ENCODE assay signal across 8 mouse cellular contexts in the genomic region with DNA sequence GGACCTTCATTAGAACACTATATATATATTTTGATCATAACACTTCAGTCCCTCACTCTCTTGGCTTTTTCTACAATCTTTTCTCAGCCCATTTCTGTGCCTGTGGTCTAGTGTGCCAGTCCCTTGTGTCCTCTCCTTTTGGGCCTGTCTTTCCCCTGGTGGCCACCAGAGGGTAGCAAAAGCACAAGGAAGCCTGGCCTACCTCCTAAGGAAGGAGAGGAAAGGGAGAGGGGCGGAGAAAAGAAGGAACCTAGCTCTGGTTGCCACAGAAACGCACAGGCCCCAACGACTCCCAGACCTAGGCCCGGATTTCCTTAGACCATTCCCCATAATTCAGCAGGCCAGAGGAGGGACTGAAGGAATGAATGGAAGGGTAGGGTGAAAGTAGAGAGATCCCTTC. TPM values are rescaled to one million over a fixed set of nuclear protein-coding genes. Genes with fewer than 3 reads are reported as not detected.
DNase-seq lines count a peak whose midpoint lies in the region; ATAC-seq lines count a peak whose summit lies in the region.

No protein-coding gene starts in this region.

- no peak overlapping the region for H3K9ac ChIP-seq in forebrain, embryonic 11.5 days (ENCODE audit: low read length)
- H3K9ac ChIP-seq in heart, embryonic 15.5 days: no peak overlapping the region
- H3K9ac ChIP-seq in liver, embryonic 13.5 days: no peak overlapping the region
- H3K9ac ChIP-seq in neural tube, embryonic 11.5 days (ENCODE audit: low read length): no peak overlapping the region
- no peak overlapping the region for H3K9ac ChIP-seq in stomach, embryonic 15.5 days

- DNase-seq in c-Kit-positive CD71-negative TER-119-negative erythroid progenitor cells, embryonic 14.5 days (ENCODE audit: low read depth): peak; percentile 79
- peak; percentile 90 for DNase-seq in forebrain, embryonic 11.5 days (ENCODE audit: low spot score)
- DNase-seq in kidney, postnatal 10 days: peak; percentile 93
- peak; percentile 58 for DNase-seq in liver, embryonic 13.5 days
- peak; percentile 88 for DNase-seq in neural tube, embryonic 11.5 days (ENCODE audit: low spot score)

- no peak overlapping the region; the same call in 1 of the 2 replicates for H3K4me3 ChIP-seq in forebrain, embryonic 11.5 days (ENCODE audit: low read depth, low read length)
- H3K4me3 ChIP-seq in heart, embryonic 15.5 days: no peak overlapping the region
- no peak overlapping the region for H3K4me3 ChIP-seq in liver, embryonic 13.5 days (replicated peaks)
- H3K4me3 ChIP-seq in neural tube, embryonic 11.5 days (ENCODE audit: low read depth, low read length): no peak overlapping the region
- peak overlapping the region; percentile 37; the same call in 1 of the 2 replicates for H3K4me3 ChIP-seq in stomach, embryonic 15.5 days (replicated peaks)

- H3K4me1 ChIP-seq in forebrain, embryonic 11.5 days (replicated peaks; ENCODE audit: control insufficient read depth, insufficient read depth, low read length): peaks cover 37% of the 10 kb centered on the region
- peaks cover 62% of the 10 kb centered on the region for H3K4me1 ChIP-seq in heart, embryonic 15.5 days (replicated peaks)
- peaks cover 36% of the 10 kb centered on the region for H3K4me1 ChIP-seq in liver, embryonic 13.5 days (replicated peaks)
- peaks cover 48% of the 10 kb centered on the region for H3K4me1 ChIP-seq in neural tube, embryonic 11.5 days (ENCODE audit: control insufficient read depth, insufficient read depth, low read length)
- H3K4me1 ChIP-seq in stomach, embryonic 15.5 days: peaks cover 57% of the 10 kb centered on the region

- no peaks in the 10 kb centered on the region for H3K36me3 ChIP-seq in forebrain, embryonic 11.5 days (ENCODE audit: control insufficient read depth, insufficient read depth, low read length)
- H3K36me3 ChIP-seq in heart, embryonic 15.5 days: no peaks in the 10 kb centered on the region
- no peaks in the 10 kb centered on the region for H3K36me3 ChIP-seq in liver, embryonic 13.5 days
- no peaks in the 10 kb centered on the region for H3K36me3 ChIP-seq in neural tube, embryonic 11.5 days (ENCODE audit: control insufficient read depth, insufficient read depth, low read length)
- H3K36me3 ChIP-seq in stomach, embryonic 15.5 days: no peaks in the 10 kb centered on the region

- ATAC-seq in CD4-positive, CD25-positive, alpha-beta regulatory T cell, adult 4 months: peak; percentile 60
- peak; percentile 28 for ATAC-seq in forebrain, embryonic 11.5 days (replicated peaks; ENCODE audit: low FRiP score)
- ATAC-seq in heart, embryonic 15.5 days (replicated peaks; ENCODE audit: insufficient number of reproducible peaks, insufficient read depth, low FRiP score, low read depth): no peak
- no peak for ATAC-seq in liver, embryonic 13.5 days (ENCODE audit: low read depth)
- no peak for ATAC-seq in neural tube, embryonic 11.5 days (ENCODE audit: insufficient read depth, low FRiP score, low TSS enrichment)
- ATAC-seq in stomach, embryonic 15.5 days (ENCODE audit: insufficient read depth, low FRiP score, low read depth): peak; percentile 20; the same call in 1 of the 2 replicates

- H3K9me3 ChIP-seq in forebrain, embryonic 11.5 days (ENCODE audit: control insufficient read depth, low read length): no peaks in the 10 kb centered on the region
- no peaks in the 10 kb centered on the region for H3K9me3 ChIP-seq in heart, embryonic 15.5 days (replicated peaks)
- no peaks in the 10 kb centered on the region for H3K9me3 ChIP-seq in liver, embryonic 13.5 days (replicated peaks)
- no peaks in the 10 kb centered on the region for H3K9me3 ChIP-seq in neural tube, embryonic 11.5 days (ENCODE audit: control insufficient read depth, low read length)
- H3K9me3 ChIP-seq in stomach, embryonic 15.5 days: no peaks in the 10 kb centered on the region

- no peak overlapping the region for H3K4me2 ChIP-seq in forebrain, embryonic 11.5 days (ENCODE audit: low read depth, low read length, severe bottlenecking)
- peak overlapping the region; percentile 73; the same call in 1 of the 2 replicates for H3K4me2 ChIP-seq in heart, embryonic 15.5 days
- no peak overlapping the region for H3K4me2 ChIP-seq in liver, embryonic 13.5 days
- peak overlapping the region; percentile 2; the same call in 1 of the 2 replicates for H3K4me2 ChIP-seq in neural tube, embryonic 11.5 days (ENCODE audit: low read depth)
- peak overlapping the region; percentile 81 for H3K4me2 ChIP-seq in stomach, embryonic 15.5 days

- 0% methylated on average over 4 of the region's 4 CpGs for WGBS in forebrain, embryonic 11.5 days
- 0% methylated on average over 4 of the region's 4 CpGs for WGBS in heart, embryonic 15.5 days
- WGBS in liver, embryonic 13.5 days (ENCODE audit: insufficient replicate concordance): 2% methylated on average over 4 of the region's 4 CpGs
- WGBS in neural tube, embryonic 11.5 days: 0% methylated on average over 4 of the region's 4 CpGs
- 0% methylated on average over 4 of the region's 4 CpGs for WGBS in stomach, embryonic 15.5 days

- H3K27me3 ChIP-seq in forebrain, embryonic 11.5 days (ENCODE audit: control insufficient read depth, insufficient read depth, low read length): peaks cover 51% of the 10 kb centered on the region
- H3K27me3 ChIP-seq in heart, embryonic 15.5 days: peaks cover 54% of the 10 kb centered on the region
- peaks cover 68% of the 10 kb centered on the region for H3K27me3 ChIP-seq in liver, embryonic 13.5 days
- peaks cover 52% of the 10 kb centered on the region for H3K27me3 ChIP-seq in neural tube, embryonic 11.5 days (ENCODE audit: control insufficient read depth, insufficient read depth, low read length)
- peaks cover 35% of the 10 kb centered on the region for H3K27me3 ChIP-seq in stomach, embryonic 15.5 days (replicated peaks)

- no peak overlapping the region for H3K27ac ChIP-seq in forebrain, embryonic 11.5 days (ENCODE audit: low read depth, low read length)
- H3K27ac ChIP-seq in heart, embryonic 15.5 days: no peak overlapping the region
- no peak overlapping the region for H3K27ac ChIP-seq in liver, embryonic 13.5 days
- no peak overlapping the region for H3K27ac ChIP-seq in neural tube, embryonic 11.5 days (ENCODE audit: low read depth, low read length)
- no peak overlapping the region for H3K27ac ChIP-seq in stomach, embryonic 15.5 days

RNA-seq across cellular contexts. Expression of a gene that starts 5.9 kb away (rescaled TPM):
- polyA plus RNA-seq in CD4-positive, CD25-positive, alpha-beta regulatory T cell, adult 4 months (2017; shearing (Covaris generic)): not detected
- 6.6 and 7.7 TPM in 2 replicates for polyA plus RNA-seq in forebrain, embryonic 11.5 days (2014; fragmentation: Nextera tagmentation; extraction: Ambion mirVana)
- polyA plus RNA-seq in heart, embryonic 15.5 days (2015; fragmentation: Nextera tagmentation; extraction: Ambion mirVana): 0.73 and 2.7 TPM in 2 replicates
- polyA plus RNA-seq in liver, embryonic 13.5 days (2015; fragmentation: Nextera tagmentation; extraction: Ambion mirVana): 0.32 and 0.41 TPM in 2 replicates
- 32.7 and 36.5 TPM in 2 replicates for polyA plus RNA-seq in neural tube, embryonic 11.5 days (2014; fragmentation: Nextera tagmentation; extraction: Ambion mirVana)
- 9.5 and 9.6 TPM in 2 replicates for polyA plus RNA-seq in stomach, embryonic 15.5 days (2015; fragmentation: Nextera tagmentation; extraction: Ambion mirVana)

RNA-seq across cellular contexts. Expression of a gene that starts 21.0 kb away (rescaled TPM):
- not detected for polyA plus RNA-seq in CD4-positive, CD25-positive, alpha-beta regulatory T cell, adult 4 months (2017; shearing (Covaris generic))
- 17.1 and 20.7 TPM in 2 replicates for polyA plus RNA-seq in forebrain, embryonic 11.5 days (2014; fragmentation: Nextera tagmentation; extraction: Ambion mirVana)
- polyA plus RNA-seq in heart, embryonic 15.5 days (2015; fragmentation: Nextera tagmentation; extraction: Ambion mirVana): 6.0 and 8.1 TPM in 2 replicates
- polyA plus RNA-seq in liver, embryonic 13.5 days (2015; fragmentation: Nextera tagmentation; extraction: Ambion mirVana): 1.0 and 1.2 TPM in 2 replicates
- 20.5 and 21.6 TPM in 2 replicates for polyA plus RNA-seq in neural tube, embryonic 11.5 days (2014; fragmentation: Nextera tagmentation; extraction: Ambion mirVana)
- 17.9 and 19.4 TPM in 2 replicates for polyA plus RNA-seq in stomach, embryonic 15.5 days (2015; fragmentation: Nextera tagmentation; extraction: Ambion mirVana)

RNA-seq across cellular contexts. Expression of a gene that starts 33.0 kb away (rescaled TPM):
- polyA plus RNA-seq in CD4-positive, CD25-positive, alpha-beta regulatory T cell, adult 4 months (2017; shearing (Covaris generic)): 10 to 100 TPM in 1 of 2 experiments, 1 to 10 TPM in 1; 8.5 to 13.3 TPM
- polyA plus RNA-seq in forebrain, embryonic 11.5 days (2014; fragmentation: Nextera tagmentation; extraction: Ambion mirVana): 27.9 and 28.4 TPM in 2 replicates
- 59.8 and 71.2 TPM in 2 replicates for polyA plus RNA-seq in heart, embryonic 15.5 days (2015; fragmentation: Nextera tagmentation; extraction: Ambion mirVana)
- 9.5 and 9.6 TPM in 2 replicates for polyA plus RNA-seq in liver, embryonic 13.5 days (2015; fragmentation: Nextera tagmentation; extraction: Ambion mirVana)
- polyA plus RNA-seq in neural tube, embryonic 11.5 days (2014; fragmentation: Nextera tagmentation; extraction: Ambion mirVana): 16.3 and 18.3 TPM in 2 replicates
- 44.7 and 53.2 TPM in 2 replicates for polyA plus RNA-seq in stomach, embryonic 15.5 days (2015; fragmentation: Nextera tagmentation; extraction: Ambion mirVana)

RNA-seq across cellular contexts. Expression of a gene that starts 35.9 kb away (rescaled TPM):
- polyA plus RNA-seq in CD4-positive, CD25-positive, alpha-beta regulatory T cell, adult 4 months (2017; shearing (Covaris generic)): not detected
- polyA plus RNA-seq in forebrain, embryonic 11.5 days (2014; fragmentation: Nextera tagmentation; extraction: Ambion mirVana): 10.8 and 11.4 TPM in 2 replicates
- 35.0 and 39.9 TPM in 2 replicates for polyA plus RNA-seq in heart, embryonic 15.5 days (2015; fragmentation: Nextera tagmentation; extraction: Ambion mirVana)
- 4.3 and 4.6 TPM in 2 replicates for polyA plus RNA-seq in liver, embryonic 13.5 days (2015; fragmentation: Nextera tagmentation; extraction: Ambion mirVana)
- 13.7 and 15.9 TPM in 2 replicates for polyA plus RNA-seq in neural tube, embryonic 11.5 days (2014; fragmentation: Nextera tagmentation; extraction: Ambion mirVana)
- 41.4 and 46.1 TPM in 2 replicates for polyA plus RNA-seq in stomach, embryonic 15.5 days (2015; fragmentation: Nextera tagmentation; extraction: Ambion mirVana)

RNA-seq across cellular contexts. Expression of a gene that starts 44.9 kb away (rescaled TPM):
- under 1 TPM in 1 of 2 experiments, not detected in 1; 0.42 TPM for polyA plus RNA-seq in CD4-positive, CD25-positive, alpha-beta regulatory T cell, adult 4 months (2017; shearing (Covaris generic))
- polyA plus RNA-seq in forebrain, embryonic 11.5 days (2014; fragmentation: Nextera tagmentation; extraction: Ambion mirVana): 0.13 TPM in 1 of 2 replicates, not detected in the other
- polyA plus RNA-seq in heart, embryonic 15.5 days (2015; fragmentation: Nextera tagmentation; extraction: Ambion mirVana): not detected in 2 replicates
- polyA plus RNA-seq in liver, embryonic 13.5 days (2015; fragmentation: Nextera tagmentation; extraction: Ambion mirVana): 0.07 and 0.08 TPM in 2 replicates
- 0.20 TPM in 1 of 2 replicates, not detected in the other for polyA plus RNA-seq in neural tube, embryonic 11.5 days (2014; fragmentation: Nextera tagmentation; extraction: Ambion mirVana)
- 0.30 and 0.67 TPM in 2 replicates for polyA plus RNA-seq in stomach, embryonic 15.5 days (2015; fragmentation: Nextera tagmentation; extraction: Ambion mirVana)

Comparison
In these comparisons a context has a peak if more than half of its experiments do, and no peak if none do; other contexts are left out.
1. ATAC-seq: peak in CD4-positive, CD25-positive, alpha-beta regulatory T cell, adult 4 months (single experiment), forebrain, embryonic 11.5 days (single experiment) and stomach, embryonic 15.5 days (single experiment); none in heart, embryonic 15.5 days (single experiment), liver, embryonic 13.5 days (single experiment) and neural tube, embryonic 11.5 days (single experiment).
2. H3K4me2 ChIP-seq: peak in heart, embryonic 15.5 days (single experiment), neural tube, embryonic 11.5 days (single experiment) and stomach, embryonic 15.5 days (single experiment); none in forebrain, embryonic 11.5 days (single experiment) and liver, embryonic 13.5 days (single experiment).
3. Peak in every context shown above with its lines, with median percentiles within 50 percentile points of each other: DNase-seq.